8 mouse cellular contexts compared by ENCODE assay signal in genomic region chr1:165320141-165320934, GRCm38 (mm10). TPM values are rescaled to one million over a fixed set of nuclear protein-coding genes. Genes with fewer than 3 reads are reported as not detected.
DNase-seq lines count a peak whose midpoint lies in the region; ATAC-seq and TF ChIP-seq lines count a peak whose summit lies in the region.

No protein-coding gene starts in this region.

- TF ChIP-seq CTCF in G1E (IDR thresholded peaks at IDR 0.05; ENCODE audit: low read depth, low read length): peak; percentile 84
- peak; percentile 90 for TF ChIP-seq CTCF in layer of hippocampus, adult 2 months (conservative IDR thresholded peaks at IDR 0.05)

- DNase-seq in G1E (ENCODE audit: low spot score): peak; percentile 49
- DNase-seq in cerebellum, adult 11-12 months: peak; percentile 48
- peak; percentile 63 for DNase-seq in forelimb bud, embryonic 11.5 days (ENCODE audit: low read depth, low spot score)
- DNase-seq in heart, postnatal 4 days: peak; percentile 91
- DNase-seq in layer of hippocampus, adult 2 months (ENCODE audit: low spot score in 2 of 2): peak; percentile 73 to 82
- DNase-seq in retina, embryonic 14.5 days (ENCODE audit: low spot score): peak; percentile 82
- DNase-seq in thymus, postnatal 25 days: peak; percentile 65

- WGBS in lung, embryonic 15.5 days: 35% methylated on average over 10 of the region's 10 CpGs

- H3K9ac ChIP-seq in lung, embryonic 15.5 days: no peak overlapping the region

- peaks cover 24% of the 10 kb centered on the region for H3K27me3 ChIP-seq in G1E (ENCODE audit: insufficient read depth, low read length)
- no peaks in the 10 kb centered on the region for H3K27me3 ChIP-seq in lung, embryonic 15.5 days

- ATAC-seq in G1E (ENCODE audit: extremely low read depth, insufficient number of reproducible peaks, low FRiP score, poor library complexity, severe bottlenecking): 0 out of 2 replicates have a peak, but pooled peaks have one; percentile 47
- peak; percentile 64; the same call in 1 of the 2 replicates for ATAC-seq in lung, embryonic 15.5 days (ENCODE audit: borderline replicate concordance, extremely low read depth, low FRiP score, low TSS enrichment)

- peaks cover 29% of the 10 kb centered on the region for H3K4me1 ChIP-seq in G1E (ENCODE audit: insufficient read depth, low read depth, low read length)
- H3K4me1 ChIP-seq in lung, embryonic 15.5 days: peaks cover 8% of the 10 kb centered on the region; the same call in 1 of the 2 replicates

- peak overlapping the region; percentile 48; the same call in 1 of the 2 replicates for H3K27ac ChIP-seq in layer of hippocampus, adult 2 months
- peak overlapping the region; percentile 73 for H3K27ac ChIP-seq in lung, embryonic 15.5 days

- H3K4me2 ChIP-seq in lung, embryonic 15.5 days: no peak overlapping the region

- no peak overlapping the region for H3K4me3 ChIP-seq in G1E (ENCODE audit: low read depth, low read length)
- peak overlapping the region; percentile 28; the same call in 1 of the 2 replicates for H3K4me3 ChIP-seq in layer of hippocampus, adult 2 months
- no peak overlapping the region for H3K4me3 ChIP-seq in lung, embryonic 15.5 days

- H3K9me3 ChIP-seq in G1E (replicated peaks): no peaks in the 10 kb centered on the region
- H3K9me3 ChIP-seq in lung, embryonic 15.5 days: no peaks in the 10 kb centered on the region

- H3K36me3 ChIP-seq in G1E (replicated peaks): peaks cover 3% of the 10 kb centered on the region
- H3K36me3 ChIP-seq in lung, embryonic 15.5 days: no peaks in the 10 kb centered on the region

RNA-seq across cellular contexts. Expression of gene Gpr161, which starts 24.7 kb away (rescaled TPM):
- total RNA-seq in G1E (2014; fragmentation: Nextera tagmentation) (not detected in 2 replicates), G1E (2017) (0.06 and 0.11 TPM in 2 replicates)
- not detected in 2 replicates for polyA plus RNA-seq in G1E (2012)
- total RNA-seq in heart, postnatal 4 days (2021): 1 to 10 TPM; 5.8 to 8.0 TPM
- 10 to 100 TPM; 69.0 to 71.6 TPM for total RNA-seq in layer of hippocampus, adult 2 months (2021)
- 0.84 and 0.89 TPM in 2 replicates for polyA plus RNA-seq in lung, embryonic 15.5 days (2015; fragmentation: Nextera tagmentation; extraction: Ambion mirVana)

Comparison
In these comparisons a context has a peak if more than half of its experiments do, and no peak if none do; other contexts are left out.
1. RNA of gene Gpr161, which starts 24.7 kb away (total RNA-seq): 69.0 to 71.6 TPM in layer of hippocampus, adult 2 months; 5.8 to 8.0 TPM in heart, postnatal 4 days and 0.06 to 0.11 TPM in G1E; every median in the first group is over 4 times any median in the second.
2. Peak in every context shown above with its lines, with median percentiles within 50 percentile points of each other: DNase-seq.